Mouse (Mus musculus) mouse embryonic stem cell (cell line): ENCODE data around the gene Foxred2.

Experiments
- in situ Hi-C, 2 experiments: fragments of 300-500 bp; cut with MboI; formaldehyde crosslinking; loops; 1 replicate in 1 of 2; 3 replicates in 1 of 2; pipeline ENCODE4 v1.14.3; 2019 to 2020; ENCODE audit warnings: low sequenced_read_pairs in 2 of 2, low pct_unique_long_range_greater_than_20kb in 1 of 2, mixed read lengths in 1 of 2; ENCODE audit not compliant: unreplicated experiment in 1 of 2

The Foxred2 gene

DNA sequence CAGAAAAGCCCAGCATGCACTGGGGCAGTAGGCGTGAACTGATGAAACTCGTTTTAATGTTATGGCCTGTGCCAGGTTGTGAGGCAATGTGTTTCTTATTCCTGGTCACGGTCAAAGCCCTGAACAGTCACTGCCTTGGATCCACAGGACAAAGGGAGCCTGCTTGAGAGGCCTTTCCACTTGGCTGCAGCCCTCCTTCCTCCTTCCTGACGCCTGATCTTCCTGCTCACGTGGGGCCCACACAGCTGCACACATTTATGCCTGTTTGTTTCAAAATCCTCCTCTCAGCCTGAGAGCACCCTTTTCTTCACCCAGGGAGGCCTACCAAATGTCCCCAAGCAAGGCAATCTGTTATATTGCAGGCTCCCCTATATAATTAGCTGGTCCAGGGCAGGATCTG, 53.3 kb downstream of the Foxred2 start:
- in situ Hi-C loops, result no loop called here

DNA sequence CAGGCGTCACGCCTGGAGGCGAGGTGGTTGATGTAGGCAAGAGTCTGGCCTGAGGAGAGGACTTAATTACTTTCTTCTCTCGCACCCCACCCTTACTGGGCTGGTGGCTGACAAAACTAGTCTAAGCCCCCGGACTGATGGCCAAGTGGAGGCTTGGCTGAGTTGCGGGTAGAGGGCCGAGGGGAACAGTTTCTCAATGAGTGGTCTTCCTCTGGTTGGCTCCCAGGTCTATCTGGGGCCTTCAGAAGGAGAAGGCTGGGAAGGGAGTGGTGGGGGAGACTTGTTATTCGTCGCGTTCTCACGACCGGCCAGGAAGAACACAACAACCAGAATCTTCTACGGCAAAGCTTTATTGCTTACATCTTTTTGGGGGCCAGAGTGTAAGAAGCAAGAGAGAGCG, 61.6 kb downstream of the Foxred2 start:
- in situ Hi-C loops, result no loop called here

DNA sequence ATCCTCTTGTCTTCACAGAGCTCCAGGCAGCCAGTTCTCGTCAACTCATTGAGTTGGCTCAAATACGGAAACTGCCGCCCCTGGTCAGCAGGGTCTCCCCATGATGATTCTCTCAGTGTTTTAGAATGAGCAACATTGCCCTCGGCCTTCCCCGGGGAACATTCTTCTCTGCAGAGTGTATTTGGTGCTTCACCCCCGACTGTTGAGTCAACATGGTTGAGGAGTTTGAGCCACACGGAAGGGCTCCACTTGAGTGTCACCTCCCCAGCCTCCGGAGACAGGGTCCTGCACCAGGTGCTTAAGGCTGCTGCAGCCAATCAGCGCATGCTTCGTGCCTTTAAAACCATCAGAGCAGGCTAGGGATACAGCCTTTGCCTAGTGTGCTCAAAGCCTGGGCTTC, 63.2 kb downstream of the Foxred2 start:
- in situ Hi-C loops, result no loop called here

DNA sequence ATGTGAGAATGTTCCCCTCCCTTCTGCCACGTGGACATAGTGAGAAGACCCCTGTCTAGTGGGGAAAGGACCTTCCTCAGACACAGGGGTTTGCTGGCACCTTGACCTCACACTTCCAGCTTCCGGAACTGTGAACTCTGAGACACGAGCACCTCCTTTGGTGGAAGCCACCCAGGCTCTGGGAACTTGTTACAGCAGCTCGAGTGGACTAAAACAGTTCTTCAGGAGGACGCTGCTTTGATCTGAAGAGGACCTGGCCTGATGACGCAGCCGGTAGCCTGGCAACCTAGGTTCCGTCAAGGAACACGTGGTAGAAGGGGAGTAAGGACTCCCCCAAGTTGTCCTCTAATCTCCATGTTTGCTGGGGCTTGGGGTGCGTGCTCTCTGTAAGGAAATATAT, 64.1 kb downstream of the Foxred2 start:
- in situ Hi-C loops, result no loop called here

DNA sequence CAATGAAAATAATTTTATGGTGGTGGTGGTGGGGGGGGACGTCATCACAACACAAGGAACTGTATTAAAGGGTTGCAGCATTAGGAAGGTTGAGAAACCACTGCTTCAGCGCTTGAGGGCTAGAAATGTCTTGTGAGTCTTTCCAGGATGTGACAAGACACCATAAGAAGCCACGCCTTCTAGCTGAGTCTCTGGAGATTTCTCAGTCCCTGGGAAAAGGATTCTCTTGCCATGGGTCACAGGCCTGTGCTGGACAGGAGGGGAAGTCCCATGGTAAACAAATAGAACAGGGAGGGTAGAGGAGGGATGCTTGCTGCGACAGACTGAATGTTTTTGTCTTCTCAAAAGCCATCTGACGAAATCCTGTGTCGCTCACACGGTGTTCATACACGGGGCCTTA, 64.8 kb downstream of the Foxred2 start:
- in situ Hi-C loops, result no loop called here
